Mouse (Mus musculus): ENCODE measurements around the gene Slc17a7.

- TF ChIP-seq POLR2A (IDR thresholded peaks at IDR 0.05; ENCODE audit: low read depth, low read length) (no peak), CTCF (IDR thresholded peaks at IDR 0.05; ENCODE audit: borderline replicate concordance, insufficient read depth, low read length) (no peak)
Observed at GRCm38 (mm10) chr7:45131850-45132249, 31.9 kb upstream of the Slc17a7 start.
